In genomic region chr5:108708981-108709731, GRCm38 (mm10) we compare ENCODE assay signal across 15 mouse cellular contexts. TPM values are rescaled to one million over a fixed set of nuclear protein-coding genes. Genes with fewer than 3 reads are reported as not detected.
DNase-seq lines count a peak whose midpoint lies in the region; ATAC-seq lines count a peak whose summit lies in the region.
"Had no signal": no experiment of that assay in that cellular context is flagged by ENCODE, and none has a peak within 500 bp of the region (broad histone marks: within the 10 kb centered on the region; RNA-seq: fewer than 3 reads in every experiment).

No protein-coding gene starts in this region.

- H3K27ac ChIP-seq in kidney, embryonic 15.5 days, result no peak overlapping the region
- no peak overlapping the region for H3K27ac ChIP-seq in kidney, embryonic 14.5 days (ENCODE audit: low read depth, low read length)
- H3K27ac ChIP-seq in liver, embryonic 16.5 days (ENCODE audit: low read length), result no peak overlapping the region
- H3K27ac ChIP-seq: embryonic facial prominence, embryonic 13.5 days had no signal

- no peak overlapping the region for H3K9ac ChIP-seq in kidney, embryonic 15.5 days
- H3K9ac ChIP-seq in kidney, embryonic 14.5 days (ENCODE audit: low read depth, low read length), result no peak overlapping the region
- H3K9ac ChIP-seq in liver, embryonic 16.5 days (ENCODE audit: low read depth, low read length), result no peak overlapping the region
- H3K9ac ChIP-seq: embryonic facial prominence, embryonic 13.5 days had no signal

- H3K4me1 ChIP-seq in kidney, embryonic 15.5 days, result 0 out of 2 replicates have a peak, but pooled peaks cover 5% of the 10 kb centered on the region
- no peaks in the 10 kb centered on the region for H3K4me1 ChIP-seq in kidney, embryonic 14.5 days (ENCODE audit: control insufficient read depth, insufficient read depth, low read length)
- H3K4me1 ChIP-seq in liver, embryonic 16.5 days (ENCODE audit: control insufficient read depth, low read depth, low read length), result peaks cover 22% of the 10 kb centered on the region

- WGBS in kidney, embryonic 15.5 days, result 42% methylated on average over 6 of the region's 6 CpGs
- WGBS in kidney, embryonic 14.5 days, result 53% methylated on average over 6 of the region's 6 CpGs
- WGBS in liver, embryonic 16.5 days (ENCODE audit: insufficient replicate concordance), result 48% methylated on average over 6 of the region's 6 CpGs

- H3K4me3 ChIP-seq in kidney, embryonic 15.5 days (replicated peaks), result no peak overlapping the region
- H3K4me3 ChIP-seq in kidney, embryonic 14.5 days (ENCODE audit: low read length), result no peak overlapping the region
- H3K4me3 ChIP-seq in liver, embryonic 16.5 days (ENCODE audit: low read depth, low read length), result no peak overlapping the region
- H3K4me3 ChIP-seq: embryonic facial prominence, embryonic 13.5 days had no signal

- peak; percentile 57 for DNase-seq in adrenal gland, postnatal 14 days
- DNase-seq in adrenal gland, postnatal 4 days (ENCODE audit: low spot score in 2 of 2), result no peak
- no peak for DNase-seq in embryo, embryonic 11 days
- no peak for DNase-seq in frontal cortex, postnatal 25 days (ENCODE audit: low spot score in 2 of 2)
- DNase-seq: cerebellum, adult 9-11 months; gastrocnemius, postnatal 14 days; lung, postnatal 14 days had no signal

- H3K27me3 ChIP-seq in kidney, embryonic 15.5 days, result no peaks in the 10 kb centered on the region
- no peaks in the 10 kb centered on the region for H3K27me3 ChIP-seq in kidney, embryonic 14.5 days (ENCODE audit: control insufficient read depth, insufficient read depth, low read length)
- H3K27me3 ChIP-seq in liver, embryonic 16.5 days (ENCODE audit: control insufficient read depth, insufficient read depth, low read depth, low read length), result no peaks in the 10 kb centered on the region
- H3K27me3 ChIP-seq: embryonic facial prominence, embryonic 13.5 days; Patski had no signal

- no peak overlapping the region for H3K4me2 ChIP-seq in kidney, embryonic 15.5 days
- no peak overlapping the region for H3K4me2 ChIP-seq in kidney, embryonic 14.5 days (replicated peaks; ENCODE audit: low read depth, low read length)
- H3K4me2 ChIP-seq in liver, embryonic 16.5 days (ENCODE audit: low read depth, low read length), result no peak overlapping the region
- H3K4me2 ChIP-seq: embryonic facial prominence, embryonic 13.5 days had no signal

- no peaks in the 10 kb centered on the region for H3K9me3 ChIP-seq in kidney, embryonic 15.5 days (replicated peaks)
- no peaks in the 10 kb centered on the region for H3K9me3 ChIP-seq in kidney, embryonic 14.5 days (ENCODE audit: control insufficient read depth, low read length)
- H3K9me3 ChIP-seq in liver, embryonic 16.5 days (replicated peaks; ENCODE audit: control insufficient read depth, low read length), result no peaks in the 10 kb centered on the region
- H3K9me3 ChIP-seq: embryonic facial prominence, embryonic 13.5 days had no signal

- H3K36me3 ChIP-seq in kidney, embryonic 15.5 days, result peaks cover 42% of the 10 kb centered on the region
- H3K36me3 ChIP-seq in kidney, embryonic 14.5 days (ENCODE audit: control insufficient read depth, insufficient read depth, low read length), result peaks cover 26% of the 10 kb centered on the region
- H3K36me3 ChIP-seq in liver, embryonic 16.5 days (ENCODE audit: control insufficient read depth, insufficient read depth), result peaks cover 4% of the 10 kb centered on the region

- 0 out of 2 replicates have a peak, but pooled peaks have one; percentile 15 for ATAC-seq in kidney, embryonic 15.5 days (replicated peaks; ENCODE audit: low FRiP score)
- ATAC-seq in kidney, embryonic 14.5 days (ENCODE audit: low FRiP score, low TSS enrichment), result no peak
- peak; percentile 51 for ATAC-seq in erythroid progenitor cell, adult 5-6 weeks (replicated peaks; ENCODE audit: low FRiP score, poor library complexity, severe bottlenecking)
- peak; percentile 20; the same call in 1 of the 2 replicates for ATAC-seq in liver, embryonic 16.5 days (ENCODE audit: low read depth)
- ATAC-seq: forebrain, embryonic 16.5 days; Patski had no signal

RNA-seq across cellular contexts. Expression of gene Fgfrl1, which starts 17.0 kb away (rescaled TPM):
- total RNA-seq in adrenal gland, postnatal 14 days (2021), result 39.0 and 44.7 TPM in 2 replicates
- total RNA-seq in adrenal gland, postnatal 4 days (2021), result 10 to 100 TPM; 42.7 to 49.6 TPM
- 26.8 and 27.4 TPM in 2 replicates for polyA plus RNA-seq in kidney, embryonic 15.5 days (2015; fragmentation: Nextera tagmentation; extraction: Ambion mirVana)
- polyA plus RNA-seq in kidney, embryonic 14.5 days (2014; fragmentation: Nextera tagmentation; extraction: Ambion mirVana), result 24.0 and 32.7 TPM in 2 replicates
- 22.2 and 28.8 TPM in 2 replicates for total RNA-seq in erythroid progenitor cell, adult 5-6 weeks (2015; ENCODE audit: low replicate concordance)
- total RNA-seq in erythroid progenitor cell, adult 5-6 weeks (2017; ENCODE audit: low replicate concordance), result 21.5 and 23.2 TPM in 2 replicates
- 2.3 and 2.9 TPM in 2 replicates for polyA plus RNA-seq in liver, embryonic 16.5 days (2015; fragmentation: Nextera tagmentation; extraction: Ambion mirVana)

RNA-seq across cellular contexts. Expression of gene Slc26a1, which starts 33.8 kb away (rescaled TPM):
- 0.98 and 16.7 TPM in 2 replicates for total RNA-seq in adrenal gland, postnatal 14 days (2021)
- total RNA-seq in adrenal gland, postnatal 4 days (2021), result 1 to 10 TPM; 3.2 to 8.1 TPM
- polyA plus RNA-seq in kidney, embryonic 15.5 days (2015; fragmentation: Nextera tagmentation; extraction: Ambion mirVana), result 4.3 and 4.9 TPM in 2 replicates
- polyA plus RNA-seq in kidney, embryonic 14.5 days (2014; fragmentation: Nextera tagmentation; extraction: Ambion mirVana), result 0.80 and 1.5 TPM in 2 replicates
- 3.6 and 4.6 TPM in 2 replicates for total RNA-seq in erythroid progenitor cell, adult 5-6 weeks (2015; ENCODE audit: low replicate concordance)
- total RNA-seq in erythroid progenitor cell, adult 5-6 weeks (2017; ENCODE audit: low replicate concordance), result 0.90 and 1.7 TPM in 2 replicates
- 20.7 and 23.7 TPM in 2 replicates for polyA plus RNA-seq in liver, embryonic 16.5 days (2015; fragmentation: Nextera tagmentation; extraction: Ambion mirVana)
- total RNA-seq: gastrocnemius, postnatal 14 days; heart, postnatal 25 days had no signal

RNA-seq across cellular contexts. Expression of gene Dgkq, which starts 39.7 kb away (rescaled TPM):
- 15.2 and 24.1 TPM in 2 replicates for total RNA-seq in adrenal gland, postnatal 14 days (2021)
- 10 to 100 TPM; 26.2 to 29.4 TPM for total RNA-seq in adrenal gland, postnatal 4 days (2021)
- 10.3 and 12.6 TPM in 2 replicates for polyA plus RNA-seq in kidney, embryonic 15.5 days (2015; fragmentation: Nextera tagmentation; extraction: Ambion mirVana)
- 5.0 and 9.1 TPM in 2 replicates for polyA plus RNA-seq in kidney, embryonic 14.5 days (2014; fragmentation: Nextera tagmentation; extraction: Ambion mirVana)
- total RNA-seq in erythroid progenitor cell, adult 5-6 weeks (2015; ENCODE audit: low replicate concordance), result 4.2 TPM in 1 of 2 replicates, not detected in the other
- total RNA-seq in erythroid progenitor cell, adult 5-6 weeks (2017; ENCODE audit: low replicate concordance), result 4.9 and 5.5 TPM in 2 replicates
- 3.1 and 3.4 TPM in 2 replicates for polyA plus RNA-seq in liver, embryonic 16.5 days (2015; fragmentation: Nextera tagmentation; extraction: Ambion mirVana)

RNA-seq across cellular contexts. Expression of gene Idua, which starts 49.0 kb away (rescaled TPM):
- 12.6 and 13.7 TPM in 2 replicates for total RNA-seq in adrenal gland, postnatal 14 days (2021)
- total RNA-seq in adrenal gland, postnatal 4 days (2021), result 10 to 100 TPM; 17.7 to 17.8 TPM
- 10.2 and 11.1 TPM in 2 replicates for polyA plus RNA-seq in kidney, embryonic 15.5 days (2015; fragmentation: Nextera tagmentation; extraction: Ambion mirVana)
- 11.0 and 11.3 TPM in 2 replicates for polyA plus RNA-seq in kidney, embryonic 14.5 days (2014; fragmentation: Nextera tagmentation; extraction: Ambion mirVana)
- 2.5 and 5.8 TPM in 2 replicates for total RNA-seq in erythroid progenitor cell, adult 5-6 weeks (2015; ENCODE audit: low replicate concordance)
- 2.2 TPM in 1 of 2 replicates, not detected in the other for total RNA-seq in erythroid progenitor cell, adult 5-6 weeks (2017; ENCODE audit: low replicate concordance)
- 5.0 and 5.8 TPM in 2 replicates for polyA plus RNA-seq in liver, embryonic 16.5 days (2015; fragmentation: Nextera tagmentation; extraction: Ambion mirVana)
